Mouse (Mus musculus) lung, postnatal 25 days (tissue): ENCODE results near the gene Slc2a10.
"Not testable (repeated sequence)": the region's sequence is repeated elsewhere in the genome, so short reads cannot be mapped to it uniquely, and the experiment has no call there.

Experiments
- DNase-seq: peaks from one replicate; pipeline ENCODE4 v3.0.0; 2022; ENCODE audit warnings: low spot score

Gene Slc2a10

GRCm38 (mm10) chr2:165509686-165510085 is 6.1 kb downstream of the Slc2a10 start:
- no peak for DNase-seq

GRCm38 (mm10) chr2:165510466-165510865 is 6.9 kb downstream of the Slc2a10 start:
- no peak for DNase-seq

GRCm38 (mm10) chr2:165510914-165511458 is 7.4 kb downstream of the Slc2a10 start:
- not testable (repeated sequence) for DNase-seq

GRCm38 (mm10) chr2:165511530-165511929 is 7.9 kb downstream of the Slc2a10 start:
- DNase-seq: not testable (repeated sequence)

GRCm38 (mm10) chr2:165512426-165512825 is 8.8 kb downstream of the Slc2a10 start:
- DNase-seq: no peak

GRCm38 (mm10) chr2:165512870-165513600 is 9.4 kb downstream of the Slc2a10 start:
- DNase-seq: peak; percentile 52

- DNase-seq: no peak
These were observed 11.7 kb downstream of the Slc2a10 start for GRCm38 (mm10) chr2:165515178-165515728.

- no peak for DNase-seq
These were observed 22.0 kb downstream of the Slc2a10 start for GRCm38 (mm10) chr2:165525609-165526008.

GRCm38 (mm10) chr2:165529106-165529505 is 25.5 kb downstream of the Slc2a10 start:
- DNase-seq: peak; percentile 35

GRCm38 (mm10) chr2:165533789-165534188 is 30.2 kb downstream of the Slc2a10 start:
- DNase-seq: no peak

- DNase-seq: no peak
These were observed 37.4 kb downstream of the Slc2a10 start for GRCm38 (mm10) chr2:165540975-165541374.

- no peak for DNase-seq
These were observed 39.5 kb downstream of the Slc2a10 start for GRCm38 (mm10) chr2:165542939-165543669.

GRCm38 (mm10) chr2:165543670-165544016 is 40.1 kb downstream of the Slc2a10 start:
- no peak for DNase-seq

- no peak for DNase-seq
These were observed 42.1 kb downstream of the Slc2a10 start for GRCm38 (mm10) chr2:165545687-165546086.

GRCm38 (mm10) chr2:165546341-165546740 is 42.8 kb downstream of the Slc2a10 start:
- no peak for DNase-seq

- DNase-seq: peak; percentile 29
These were observed 43.8 kb downstream of the Slc2a10 start for GRCm38 (mm10) chr2:165547410-165547809.

- DNase-seq: no peak
These were observed 45.0 kb downstream of the Slc2a10 start for GRCm38 (mm10) chr2:165548627-165549026.

GRCm38 (mm10) chr2:165550410-165550809 is 46.8 kb downstream of the Slc2a10 start:
- DNase-seq: not testable (repeated sequence)

- DNase-seq: no peak
These were observed 50.5 kb downstream of the Slc2a10 start for GRCm38 (mm10) chr2:165554066-165554465.

- no peak for DNase-seq
These were observed 53.7 kb downstream of the Slc2a10 start for GRCm38 (mm10) chr2:165557278-165557677.

- peak; percentile 17 for DNase-seq
These were observed 55.3 kb downstream of the Slc2a10 start for GRCm38 (mm10) chr2:165558916-165559315.

- no peak for DNase-seq
These were observed 56.1 kb downstream of the Slc2a10 start for GRCm38 (mm10) chr2:165559506-165560235.
